Mouse (Mus musculus) brain, embryonic 14.5 days (tissue): ENCODE measurements around the gene Slc5a1. TPM values are rescaled to one million over a fixed set of nuclear protein-coding genes. Genes with fewer than 3 reads are reported as not detected.
A peak's percentile ranks its signal among the peaks of the same experiment; 100 is the strongest.

ENCODE experiments used
- DNase-seq: peaks from one replicate; pipeline ENCODE4 v3.0.0-alpha.2; 2011; ENCODE audit warnings: low read depth
- CTCF ChIP-seq: fragments of 200-500 bp; IDR thresholded peaks from 2 replicates; pipeline ENCODE4 v1.5.1; 2012; ENCODE audit warnings: inconsistent platforms, mild to moderate bottlenecking, moderate library complexity, borderline replicate concordance; ENCODE audit not compliant: insufficient read depth, insufficient read length; ENCODE audit errors: extremely low read depth
- POLR2A ChIP-seq: fragments of 200-500 bp; IDR thresholded peaks from 2 replicates; pipeline ENCODE4 v1.6.1; 2012; ENCODE audit warnings: mild to moderate bottlenecking, inconsistent platforms, borderline replicate concordance; ENCODE audit not compliant: poor library complexity, insufficient read depth, insufficient read length, severe bottlenecking; ENCODE audit errors: extremely low read depth
- polyA plus RNA-seq: library from polyadenylated mRNA; depleted of rRNA; stranded (reverse); fragments of >200 nt; gene quantifications from 2 replicates; pipeline ENCODE4 v1.2.3, GENCODE M21; 2012

Gene Slc5a1
- polyA plus RNA-seq, 1 experiment: 0.07 TPM

- DNase-seq: no peak
- TF ChIP-seq CTCF: no peak
- no peak for TF ChIP-seq POLR2A
Measured at GRCm38 (mm10) chr5:33107056-33107455, 3.0 kb downstream of the Slc5a1 start.

GRCm38 (mm10) chr5:33107778-33108405 lies 3.9 kb downstream of the Slc5a1 start:
- no peak for DNase-seq
- TF ChIP-seq CTCF (no peak), POLR2A (no peak)

- no peak for DNase-seq
- TF ChIP-seq CTCF: no peak
- no peak for TF ChIP-seq POLR2A
Measured at GRCm38 (mm10) chr5:33121871-33122315, 17.9 kb downstream of the Slc5a1 start.

- DNase-seq: no peak
- no peak for TF ChIP-seq CTCF
- no peak for TF ChIP-seq POLR2A
Measured at GRCm38 (mm10) chr5:33123658-33124057, 19.6 kb downstream of the Slc5a1 start.

GRCm38 (mm10) chr5:33125318-33125717 lies 21.3 kb downstream of the Slc5a1 start:
- TF ChIP-seq CTCF (no peak), POLR2A (no peak)
- no peak for DNase-seq

- DNase-seq: no peak
Measured at GRCm38 (mm10) chr5:33134132-33134531, 30.1 kb downstream of the Slc5a1 start.

GRCm38 (mm10) chr5:33135611-33136010 lies 31.6 kb downstream of the Slc5a1 start:
- no peak for DNase-seq
- TF ChIP-seq CTCF (no peak), POLR2A (no peak)

More at GRCm38 (mm10) chr5:33134132-33134531, 30.1 kb downstream of the Slc5a1 start:
- TF ChIP-seq POLR2A: no peak
- TF ChIP-seq CTCF: no peak

GRCm38 (mm10) chr5:33142790-33143455 lies 38.9 kb downstream of the Slc5a1 start:
- DNase-seq: peak; percentile 82
- TF ChIP-seq CTCF: peak; percentile 56; the same call in 1 of the 2 replicates
- no peak for TF ChIP-seq POLR2A

GRCm38 (mm10) chr5:33144025-33144424 lies 40.0 kb downstream of the Slc5a1 start:
- TF ChIP-seq CTCF (peak; percentile 48; the same call in 1 of the 2 replicates), POLR2A (no peak)
- peak; percentile 17 for DNase-seq

GRCm38 (mm10) chr5:33146837-33147236 lies 42.8 kb downstream of the Slc5a1 start:
- DNase-seq: no peak
- TF ChIP-seq CTCF: no peak

GRCm38 (mm10) chr5:33147691-33148090 lies 43.7 kb downstream of the Slc5a1 start:
- TF ChIP-seq CTCF (no peak), POLR2A (no peak)
- DNase-seq: peak; percentile 12

GRCm38 (mm10) chr5:33193567-33193966 lies 89.5 kb downstream of the Slc5a1 start:
- TF ChIP-seq CTCF (no peak), POLR2A (no peak)
- no peak for DNase-seq
